Mouse (Mus musculus) kidney, postnatal 10 days (tissue): ENCODE results near the gene Sdhaf2.
"Not testable (repeated sequence)": the region's sequence is repeated elsewhere in the genome, so short reads cannot be mapped to it uniquely, and the experiment has no call there.

Experiments used
- DNase-seq: peaks from one replicate; pipeline ENCODE4 v3.0.0; 2021; ENCODE audit warnings: mixed read lengths

Gene Sdhaf2

DNA sequence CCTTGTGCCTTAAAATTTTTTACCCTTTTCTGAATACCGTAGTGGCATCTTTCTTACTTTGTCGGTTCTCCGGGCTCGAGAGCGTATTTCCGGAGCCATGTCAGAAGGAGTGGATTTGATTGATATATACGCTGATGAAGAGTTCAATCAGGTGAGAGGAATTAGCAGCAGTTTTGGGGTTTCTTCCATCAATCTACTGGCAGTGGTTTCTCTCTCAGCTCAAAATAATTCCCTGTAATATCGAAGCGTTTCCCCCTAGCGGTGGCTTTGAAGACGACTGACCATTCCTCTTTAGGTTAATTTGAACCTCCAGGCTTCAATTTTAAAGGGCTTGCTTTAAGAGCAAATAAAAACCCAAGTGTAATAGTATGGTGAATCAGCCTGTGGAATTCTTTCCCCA lies at the start of gene Sdhaf2:
Sdhaf2 (minus strand) TSS at position 233 of the 400 bp plus-strand sequence.
- DNase-seq: peak; percentile 60

GRCm38 (mm10) chr19:10569627-10570026 lies 43.7 kb upstream of the Sdhaf2 start:
- no peak for DNase-seq

- no peak for DNase-seq
Measured at GRCm38 (mm10) chr19:10565217-10565616, 39.3 kb upstream of the Sdhaf2 start.

GRCm38 (mm10) chr19:10564278-10564677 lies 38.3 kb upstream of the Sdhaf2 start:
- DNase-seq: no peak

- DNase-seq: no peak
Measured at GRCm38 (mm10) chr19:10562351-10562750, 36.4 kb upstream of the Sdhaf2 start.

DNA sequence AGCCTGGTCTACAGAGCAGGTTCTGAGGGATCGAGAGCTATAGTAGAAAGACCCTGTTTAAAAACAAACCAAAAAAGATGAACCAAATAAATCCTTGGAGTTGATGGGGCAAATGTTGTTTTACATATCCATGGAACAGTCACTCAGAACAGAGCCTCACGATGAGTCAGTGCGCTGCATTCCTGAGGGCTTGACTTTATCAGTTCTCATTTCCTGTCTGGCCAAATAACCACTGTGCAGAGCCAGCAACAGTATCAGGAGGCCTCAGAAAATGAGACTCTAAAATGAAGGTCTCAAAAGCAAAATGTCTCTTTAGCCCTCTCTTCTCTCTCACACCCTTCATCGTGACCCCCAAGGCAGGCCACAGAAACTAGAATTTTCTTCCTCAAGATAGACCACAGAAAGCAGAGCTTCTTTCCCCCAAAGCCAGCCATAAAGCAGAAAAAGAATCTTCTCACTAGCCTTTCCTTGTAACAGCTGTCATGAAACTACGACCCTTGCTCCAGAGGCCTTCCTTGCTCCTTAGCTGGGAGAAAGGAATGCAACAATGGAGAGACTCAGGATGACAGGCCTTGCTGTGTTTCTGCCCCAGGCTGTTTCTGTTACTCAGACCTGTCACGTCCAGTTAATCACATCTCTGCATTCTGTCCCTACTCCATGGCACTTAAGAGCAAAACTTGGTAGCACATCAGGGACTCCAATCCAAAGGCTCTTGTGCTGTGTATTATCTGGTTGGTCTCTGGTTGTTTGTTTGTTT lies 35.8 kb upstream of the Sdhaf2 start:
- DNase-seq: peak; percentile 33

DNA sequence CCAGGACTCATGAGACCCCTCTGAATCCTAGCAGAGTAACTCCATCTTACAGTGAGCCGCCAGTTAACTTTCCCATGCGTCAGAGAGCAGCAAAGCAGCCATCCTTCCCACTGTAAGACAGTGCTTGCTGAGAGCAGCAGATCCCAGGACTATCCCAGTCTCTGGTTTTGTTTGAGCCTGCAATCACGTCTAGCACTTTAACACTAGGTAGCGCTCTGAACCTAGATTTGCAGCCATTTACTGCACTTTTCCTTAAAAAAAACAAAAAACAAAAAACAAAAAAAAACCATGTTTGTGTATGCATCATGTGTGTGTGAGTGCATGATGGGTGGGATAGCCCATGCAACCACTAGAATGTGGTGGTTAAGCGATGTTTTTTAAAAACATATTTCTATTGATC lies 34.2 kb upstream of the Sdhaf2 start:
- DNase-seq: peak; percentile 30

DNA sequence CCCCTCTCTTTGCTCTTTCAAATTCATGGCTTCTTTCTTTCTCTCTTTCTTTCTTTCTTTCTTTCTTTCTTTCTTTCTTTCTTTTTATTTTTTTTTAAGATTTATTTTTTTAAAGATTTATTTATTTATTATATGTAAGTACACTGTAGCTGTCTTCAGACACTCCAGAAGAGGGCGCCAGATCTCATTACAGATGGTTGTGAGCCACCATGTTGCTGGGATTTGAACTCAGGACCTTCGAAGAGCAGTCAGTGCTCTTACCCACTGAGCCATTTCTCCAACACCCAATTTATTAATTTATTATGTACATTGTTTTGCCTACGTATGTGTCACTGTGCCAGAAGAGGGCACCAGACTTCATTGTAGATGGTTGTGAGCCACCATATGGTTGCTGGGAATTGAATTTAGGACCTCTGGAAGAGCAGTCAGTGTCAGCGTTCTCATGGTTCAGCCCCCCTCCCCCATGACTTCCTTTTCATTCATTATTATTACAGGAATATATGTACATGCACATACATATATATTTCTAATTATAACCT lies 32.0 kb upstream of the Sdhaf2 start:
- DNase-seq: not testable (repeated sequence)

- no peak for DNase-seq
Measured at GRCm38 (mm10) chr19:10557430-10557829, 31.5 kb upstream of the Sdhaf2 start.

DNA sequence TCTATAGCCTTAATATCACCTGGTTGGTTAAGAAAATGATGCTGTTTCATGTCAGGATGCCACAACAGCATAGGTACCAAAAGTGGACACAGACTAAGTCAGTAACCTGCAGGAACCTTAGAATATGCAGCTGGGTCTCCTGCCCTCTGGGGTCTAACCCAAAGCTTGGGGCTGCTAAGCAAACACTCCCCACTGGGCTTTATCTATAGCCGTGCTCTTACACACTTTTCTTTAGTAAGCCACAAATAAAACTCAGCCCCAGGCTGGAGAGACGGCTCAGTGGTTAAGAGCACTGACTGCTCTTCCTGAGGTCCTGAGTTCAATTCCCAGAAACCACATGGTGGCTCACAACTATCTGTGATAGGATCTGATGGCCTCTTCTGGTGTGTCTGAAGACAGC lies 31.1 kb upstream of the Sdhaf2 start:
- DNase-seq: no peak

- DNase-seq: peak; percentile 91
Measured at GRCm38 (mm10) chr19:10555624-10556510, 29.9 kb upstream of the Sdhaf2 start, which contains the start of gene Tmem216. Gene Tmem216, minus strand, starts transcription at chr19:10556238.

- no peak for DNase-seq
Measured at GRCm38 (mm10) chr19:10539454-10539853, 13.5 kb upstream of the Sdhaf2 start.

- DNase-seq: no peak
Measured at GRCm38 (mm10) chr19:10530082-10530481, 4.1 kb upstream of the Sdhaf2 start.

DNA sequence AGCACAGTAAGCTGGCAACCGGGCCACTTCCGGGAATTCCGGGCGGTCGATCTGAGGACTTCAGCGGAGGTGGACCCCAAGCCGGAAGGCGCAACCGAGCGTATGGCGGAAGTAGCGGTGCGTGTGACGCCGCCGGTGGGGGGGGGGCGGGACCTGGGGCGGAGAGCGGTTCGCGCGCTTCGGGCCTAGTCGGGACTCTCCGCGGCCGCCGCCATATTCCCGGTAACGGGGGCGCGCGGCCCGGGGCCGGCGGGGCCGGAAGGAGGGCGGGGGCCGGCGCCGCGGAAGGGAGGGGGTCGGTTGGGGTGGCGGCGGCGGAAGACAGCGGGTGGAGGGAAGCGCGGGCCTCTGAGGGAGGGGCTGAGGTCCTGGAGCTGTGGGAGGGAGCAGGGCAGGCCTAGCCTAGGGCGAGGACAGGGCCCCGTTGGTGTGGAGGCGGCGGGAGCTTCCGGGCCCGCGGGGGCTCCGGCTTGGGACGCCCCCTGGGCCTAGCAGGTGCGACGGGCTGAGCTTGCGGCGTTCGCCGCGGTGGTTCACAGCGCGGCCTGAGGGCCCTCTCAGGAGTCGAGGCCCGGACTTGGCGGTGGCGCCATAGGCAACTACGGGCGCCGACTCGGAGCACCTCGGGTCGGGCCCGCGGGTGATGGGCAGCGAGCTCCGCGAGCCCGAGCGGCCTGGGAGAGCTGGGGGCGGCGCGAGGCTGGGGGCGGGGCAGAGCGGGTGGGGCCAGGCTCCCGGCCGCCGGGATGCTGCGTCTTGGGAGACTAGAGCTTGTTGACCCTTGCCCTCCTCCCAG lies 638 bp downstream of the Sdhaf2 start, which contains the start of gene Cpsf7:
Cpsf7 (plus strand) TSS at position 161 of the 796 bp plus-strand sequence.
- peak; percentile 96 for DNase-seq

DNA sequence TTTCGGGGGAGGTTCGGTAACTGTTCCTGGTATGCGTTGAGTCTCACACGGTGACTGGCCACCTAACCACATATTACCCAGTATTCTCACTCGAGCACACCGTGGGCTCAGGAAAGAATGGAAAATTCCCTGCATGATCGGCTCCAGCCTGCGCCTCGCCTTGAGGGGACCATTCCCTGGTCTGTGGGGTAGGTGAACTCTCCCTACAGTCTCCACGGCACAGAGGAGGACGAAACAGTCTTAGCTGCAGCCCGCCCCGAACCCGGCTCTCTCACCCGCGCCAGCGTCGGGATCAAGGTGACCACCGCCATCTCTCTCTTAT lies 1.2 kb downstream of the Sdhaf2 start:
- no peak for DNase-seq

- DNase-seq: no peak
Measured at GRCm38 (mm10) chr19:10523483-10524080, 2.4 kb downstream of the Sdhaf2 start.

DNA sequence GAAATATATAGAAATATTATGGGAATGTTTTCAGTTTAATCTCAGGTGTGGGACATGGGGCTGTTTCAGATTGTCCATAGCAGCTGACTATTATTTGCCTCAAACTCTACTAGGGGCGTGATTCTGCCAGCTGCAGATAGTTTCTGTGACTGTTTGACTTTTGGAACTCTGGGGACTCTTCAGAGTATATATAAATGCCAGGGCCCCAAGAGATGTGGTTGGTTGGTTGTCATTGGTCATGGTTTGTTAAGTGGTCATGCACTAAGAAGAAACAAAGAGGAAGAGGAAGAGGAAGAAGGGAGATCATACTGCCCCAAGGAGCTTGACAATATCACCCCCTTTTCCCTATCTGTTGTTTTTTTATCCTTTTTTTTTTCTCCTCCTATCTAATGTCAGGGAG lies 4.0 kb downstream of the Sdhaf2 start:
- DNase-seq: no peak

DNA sequence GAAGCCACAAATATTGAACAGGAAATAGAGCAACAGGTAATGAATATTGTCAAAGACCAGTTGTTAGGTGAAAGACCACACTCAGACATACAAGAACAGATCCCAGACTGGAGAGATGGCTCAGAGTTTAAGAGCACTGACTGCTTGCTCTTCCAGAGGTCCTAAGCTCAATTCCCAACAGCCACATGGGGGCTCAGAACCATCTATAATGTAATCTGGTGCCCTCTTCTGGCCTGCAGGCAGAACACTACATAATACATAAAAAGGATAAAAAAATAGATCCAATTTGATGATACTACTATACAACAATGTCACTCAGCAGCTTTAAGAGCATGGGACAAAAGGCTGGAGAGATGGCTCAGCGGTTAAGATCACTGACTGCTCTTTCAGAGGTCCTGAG lies 5.6 kb downstream of the Sdhaf2 start:
- peak; percentile 26 for DNase-seq

DNA sequence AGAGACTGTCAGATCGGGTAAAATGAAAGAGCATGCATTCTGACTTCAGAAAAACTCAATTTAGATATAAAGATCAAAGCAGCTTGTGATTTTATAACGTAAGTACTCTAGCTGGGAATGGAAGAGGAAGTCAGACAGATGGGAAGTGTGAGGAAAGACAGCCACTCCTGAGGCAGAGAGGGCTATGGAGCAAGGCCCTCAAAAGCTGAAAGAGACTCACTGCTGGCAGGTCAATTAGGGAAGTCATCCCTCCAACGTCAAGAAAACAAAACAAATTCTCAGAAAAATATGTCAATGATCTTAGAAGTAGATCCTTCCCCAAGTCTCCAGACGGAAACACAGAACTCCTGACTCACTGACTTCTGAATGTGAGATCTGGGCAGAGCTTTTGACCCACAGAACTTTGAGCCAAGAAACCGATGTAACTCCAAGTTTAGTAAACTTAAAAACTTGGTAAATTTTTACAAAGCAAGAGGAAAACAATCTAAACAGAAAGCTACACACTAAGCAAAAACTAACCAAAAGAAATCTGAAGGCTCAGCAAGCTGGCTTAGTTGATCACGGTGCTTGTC lies 15.1 kb downstream of the Sdhaf2 start:
- no peak for DNase-seq

GRCm38 (mm10) chr19:10502571-10502970 lies 23.4 kb downstream of the Sdhaf2 start:
- peak; percentile 50 for DNase-seq

DNA sequence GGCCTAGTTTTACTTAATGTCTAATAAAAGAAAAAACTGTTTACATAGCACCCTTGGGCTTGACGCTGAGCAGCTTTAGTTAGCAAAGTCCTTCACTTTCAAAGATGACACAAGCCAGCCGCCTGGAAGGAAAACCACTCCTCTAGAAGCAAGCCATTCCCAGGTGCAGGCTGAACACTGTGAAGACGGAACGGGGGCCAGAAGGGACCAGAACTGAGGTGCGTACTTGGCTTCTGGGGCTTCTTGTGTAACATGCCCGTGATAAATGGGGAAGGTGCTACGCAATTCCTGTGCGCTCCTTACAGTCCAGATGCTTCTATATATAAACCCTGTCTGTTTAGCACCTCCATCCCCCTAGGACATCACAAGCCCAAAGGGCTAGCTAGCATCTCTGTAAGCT lies 25.4 kb downstream of the Sdhaf2 start:
- no peak for DNase-seq
